Mouse (Mus musculus) ES-Bruce4 (cell line): ENCODE measurements around the gene Casp4.

Experiments used
- CTCF ChIP-seq: IDR thresholded peaks from one replicate; pipeline ENCODE4 v1.8.1; 2011; ENCODE audit warnings: low read depth, low read length
- EP300 ChIP-seq: IDR thresholded peaks from 2 replicates; pipeline ENCODE4 v1.6.1; 2011; ENCODE audit warnings: low read depth, low read length; ENCODE audit not compliant: insufficient read depth

- TF ChIP-seq EP300 = no peak
- TF ChIP-seq CTCF = no peak
These were observed at the start of gene Casp4 for GRCm38 (mm10) chr9:5308561-5308960.
